Mouse (Mus musculus) bone marrow macrophage, adult 2 months (primary cell): ENCODE data around the gene Mrpl12. TPM values are rescaled to one million over a fixed set of nuclear protein-coding genes. Genes with fewer than 3 reads are reported as not detected.
A peak's percentile ranks its signal among the peaks of the same experiment; 100 is the strongest.

Experiments used
- H3K27ac ChIP-seq: 2 replicates; pipeline ENCODE4 v1.5.1; 2012; ENCODE audit warnings: low read depth, low read length; ENCODE audit not compliant: insufficient read depth
- H3K4me1 ChIP-seq: 2 replicates; pipeline ENCODE4 v1.6.1; 2012; ENCODE audit warnings: low read length; ENCODE audit not compliant: control insufficient read depth, insufficient read depth
- H3K4me3 ChIP-seq: 2 replicates; pipeline ENCODE4 v1.5.1; 2012; ENCODE audit warnings: mild to moderate bottlenecking, low read length, moderate library complexity; ENCODE audit not compliant: insufficient read depth
- CTCF ChIP-seq: IDR thresholded peaks from 2 replicates; pipeline ENCODE4 v1.5.1; 2012; ENCODE audit warnings: low read depth, mild to moderate bottlenecking, low read length, moderate library complexity
- POLR2A ChIP-seq: IDR thresholded peaks from 2 replicates; pipeline ENCODE4 v1.6.1; 2012; ENCODE audit warnings: mild to moderate bottlenecking, low read depth, low read length, borderline replicate concordance
- polyA plus RNA-seq: library from polyadenylated mRNA; stranded (reverse); fragments of >200 nt; gene quantifications from 2 replicates; pipeline ENCODE4 v1.2.4, GENCODE M21; 2012; ENCODE audit not compliant: missing spikeins, insufficient read depth, insufficient read length

Mrpl12 gene
- polyA plus RNA-seq, 1 experiment, result 43.3 TPM

GRCm38 (mm10) chr11:120530085-120530964 is 45.9 kb downstream of the Mrpl12 start, which contains the start of gene Gcgr:
Gcgr (plus strand) TSS chr11:120530699.
- Histone ChIP-seq H3K4me3 (peak within 1 kb of the TSS; percentile 47), H3K4me1 (peaks cover 12% of the 10 kb centered on the region), H3K27ac (no peak within 1 kb of the TSS)
- TF ChIP-seq POLR2A, result no peak
- no peak for TF ChIP-seq CTCF

GRCm38 (mm10) chr11:120531646-120532045 is 47.2 kb downstream of the Mrpl12 start:
- Histone ChIP-seq H3K4me1 (0 out of 2 replicates have a peak, but pooled peaks cover 2% of the 10 kb centered on the region), H3K27ac (no peak overlapping the region), H3K4me3 (no peak overlapping the region)
- no peak for TF ChIP-seq CTCF

GRCm38 (mm10) chr11:120534093-120534492 is 49.7 kb downstream of the Mrpl12 start:
- no peak overlapping the region for H3K4me3 ChIP-seq
- peaks cover 8% of the 10 kb centered on the region for H3K4me1 ChIP-seq
- TF ChIP-seq CTCF (no peak), POLR2A (no peak)
- H3K27ac ChIP-seq, result no peak overlapping the region

- no peak overlapping the region for H3K4me3 ChIP-seq
- H3K4me1 ChIP-seq, result peaks cover 15% of the 10 kb centered on the region
- TF ChIP-seq CTCF, result no peak
- no peak for TF ChIP-seq POLR2A
- no peak overlapping the region for H3K27ac ChIP-seq
Observed at GRCm38 (mm10) chr11:120535145-120535544, 50.7 kb downstream of the Mrpl12 start.

- H3K4me1 ChIP-seq, result peaks cover 15% of the 10 kb centered on the region
- TF ChIP-seq POLR2A (no peak), CTCF (no peak)
- H3K27ac ChIP-seq, result no peak overlapping the region
- no peak overlapping the region for H3K4me3 ChIP-seq
Observed at GRCm38 (mm10) chr11:120535804-120536203, 51.4 kb downstream of the Mrpl12 start.

- Histone ChIP-seq H3K4me3 (no peak overlapping the region), H3K4me1 (peaks cover 13% of the 10 kb centered on the region), H3K27ac (no peak overlapping the region)
- no peak for TF ChIP-seq POLR2A
- TF ChIP-seq CTCF, result no peak
Observed at GRCm38 (mm10) chr11:120538485-120538884, 54.1 kb downstream of the Mrpl12 start.

Other genes with a start within 250 kb of the Mrpl12 start
- gene Actg1, start 136.1 kb upstream of the Mrpl12 start, polyA plus RNA-seq, result 2,086 and 2,131 TPM in 2 replicates
- gene Fscn2, start 123.1 kb upstream of the Mrpl12 start, polyA plus RNA-seq, result not detected in 2 replicates
- gene Faap100, start 105.8 kb upstream of the Mrpl12 start, polyA plus RNA-seq, result 10.4 and 13.1 TPM in 2 replicates
- 45.6 and 46.6 TPM in 2 replicates for gene Nploc4, start 46.9 kb upstream of the Mrpl12 start, polyA plus RNA-seq
- 0.32 TPM in 1 of 2 replicates, not detected in the other for gene Tspan10, start 42.0 kb upstream of the Mrpl12 start, polyA plus RNA-seq
- gene Pde6g, start 31.1 kb upstream of the Mrpl12 start, polyA plus RNA-seq, result 0.49 and 0.62 TPM in 2 replicates
- gene Oxld1, start 26.5 kb upstream of the Mrpl12 start, polyA plus RNA-seq, result 11.4 and 15.4 TPM in 2 replicates
- gene Ccdc137, start 26.5 kb upstream of the Mrpl12 start, polyA plus RNA-seq, result 9.9 and 16.6 TPM in 2 replicates
- gene Arl16, start 17.0 kb upstream of the Mrpl12 start, polyA plus RNA-seq, result 13.0 and 13.6 TPM in 2 replicates
- gene Slc25a10, start 7.2 kb downstream of the Mrpl12 start, polyA plus RNA-seq, result 62.9 and 65.6 TPM in 2 replicates
- not detected in 2 replicates for gene Gcgr, start 46.1 kb downstream of the Mrpl12 start, polyA plus RNA-seq
- 63.5 and 64.0 TPM in 2 replicates for gene Mcrip1, start 65.1 kb downstream of the Mrpl12 start, polyA plus RNA-seq
- gene Ppp1r27, start 66.5 kb downstream of the Mrpl12 start, polyA plus RNA-seq, result not detected in 2 replicates
- gene P4hb, start 88.6 kb downstream of the Mrpl12 start, polyA plus RNA-seq, result 292 and 334 TPM in 2 replicates
- 628 and 760 TPM in 2 replicates for gene Arhgdia, start 97.0 kb downstream of the Mrpl12 start, polyA plus RNA-seq
- 97.5 and 121 TPM in 2 replicates for gene Alyref, start 113.8 kb downstream of the Mrpl12 start, polyA plus RNA-seq
- gene Anapc11, start 113.8 kb downstream of the Mrpl12 start, polyA plus RNA-seq, result 127 and 128 TPM in 2 replicates
- 1.4 TPM in 1 of 2 replicates, not detected in the other for gene Npb, start 123.9 kb downstream of the Mrpl12 start, polyA plus RNA-seq
- gene Pcyt2, start 133.3 kb downstream of the Mrpl12 start, polyA plus RNA-seq, result 52.4 and 64.5 TPM in 2 replicates
- 78.5 and 91.5 TPM in 2 replicates for gene Sirt7, start 140.6 kb downstream of the Mrpl12 start, polyA plus RNA-seq
- gene Mafg, start 149.0 kb downstream of the Mrpl12 start, polyA plus RNA-seq, result 76.0 and 77.5 TPM in 2 replicates
- gene Pycr1, start 159.2 kb downstream of the Mrpl12 start, polyA plus RNA-seq, result 0.61 and 0.78 TPM in 2 replicates
- gene Myadml2, start 163.5 kb downstream of the Mrpl12 start, polyA plus RNA-seq, result not detected in 2 replicates
- not detected in 2 replicates for gene Notum, start 176.6 kb downstream of the Mrpl12 start, polyA plus RNA-seq
- 42.8 and 50.5 TPM in 2 replicates for gene Aspscr1, start 188.4 kb downstream of the Mrpl12 start, polyA plus RNA-seq
- 109 and 110 TPM in 2 replicates for gene Cenpx, start 229.1 kb downstream of the Mrpl12 start, polyA plus RNA-seq
- gene Lrrc45, start 229.3 kb downstream of the Mrpl12 start, polyA plus RNA-seq, result 34.3 and 46.1 TPM in 2 replicates
- gene Rac3, start 236.9 kb downstream of the Mrpl12 start, polyA plus RNA-seq, result 14.3 and 18.1 TPM in 2 replicates
- 65.0 and 65.6 TPM in 2 replicates for gene Dcxr, start 242.7 kb downstream of the Mrpl12 start, polyA plus RNA-seq
- 57.0 and 81.4 TPM in 2 replicates for gene Cbr2, start 247.5 kb downstream of the Mrpl12 start, polyA plus RNA-seq